Mouse (Mus musculus): ENCODE measurements around the gene Nt5c2. TPM values are rescaled to one million over a fixed set of nuclear protein-coding genes. Genes with fewer than 3 reads are reported as not detected.

Gene Nt5c2
- polyA plus RNA-seq, 1 experiment, result 10.2 TPM

DNA sequence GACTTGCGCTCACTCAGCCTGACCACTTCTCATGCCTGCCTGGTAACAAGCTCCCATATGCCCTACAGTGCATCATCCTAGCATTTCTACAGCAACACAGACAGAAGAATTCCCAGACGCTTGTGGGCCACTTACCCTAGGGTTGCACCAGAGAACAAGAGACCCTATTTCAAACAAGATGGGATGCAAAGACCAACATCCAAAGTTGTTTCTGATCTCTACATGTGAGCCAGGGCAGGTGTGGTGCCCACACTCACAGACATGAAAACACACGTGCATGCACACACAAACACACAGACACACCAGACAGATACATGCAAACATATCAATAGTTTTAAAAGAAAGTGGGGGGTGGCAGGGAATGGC lies 24.8 kb downstream of the Nt5c2 start:
- H3K4me1 ChIP-seq (ENCODE audit: control insufficient read depth, insufficient read depth, insufficient read length), result peaks cover 5% of the 10 kb centered on the region; the same call in 1 of the 2 replicates
- H3K4me3 ChIP-seq (ENCODE audit: extremely low read depth, insufficient read depth, insufficient read length), result no peak overlapping the region
- 86% methylated on average over 3 of the region's 3 CpGs for WGBS
- no peaks in the 10 kb centered on the region for H3K36me3 ChIP-seq (ENCODE audit: control insufficient read depth, insufficient read depth, low read length)
- no peak overlapping the region for H3K27ac ChIP-seq (ENCODE audit: insufficient read depth, low read length)
- DNase-seq (ENCODE audit: low read depth in 1 of 2, low spot score in 2 of 2), result no peak
- no peak for TF ChIP-seq POLR2A (IDR thresholded peaks at IDR 0.05; ENCODE audit: low read depth, low read length)
- TF ChIP-seq CTCF (IDR thresholded peaks at IDR 0.05; ENCODE audit: extremely low read depth, insufficient read depth, insufficient read length, insufficient replicate concordance), result no peak
- no peaks in the 10 kb centered on the region for H3K27me3 ChIP-seq (ENCODE audit: control insufficient read depth, insufficient read depth, low read length)

DNA sequence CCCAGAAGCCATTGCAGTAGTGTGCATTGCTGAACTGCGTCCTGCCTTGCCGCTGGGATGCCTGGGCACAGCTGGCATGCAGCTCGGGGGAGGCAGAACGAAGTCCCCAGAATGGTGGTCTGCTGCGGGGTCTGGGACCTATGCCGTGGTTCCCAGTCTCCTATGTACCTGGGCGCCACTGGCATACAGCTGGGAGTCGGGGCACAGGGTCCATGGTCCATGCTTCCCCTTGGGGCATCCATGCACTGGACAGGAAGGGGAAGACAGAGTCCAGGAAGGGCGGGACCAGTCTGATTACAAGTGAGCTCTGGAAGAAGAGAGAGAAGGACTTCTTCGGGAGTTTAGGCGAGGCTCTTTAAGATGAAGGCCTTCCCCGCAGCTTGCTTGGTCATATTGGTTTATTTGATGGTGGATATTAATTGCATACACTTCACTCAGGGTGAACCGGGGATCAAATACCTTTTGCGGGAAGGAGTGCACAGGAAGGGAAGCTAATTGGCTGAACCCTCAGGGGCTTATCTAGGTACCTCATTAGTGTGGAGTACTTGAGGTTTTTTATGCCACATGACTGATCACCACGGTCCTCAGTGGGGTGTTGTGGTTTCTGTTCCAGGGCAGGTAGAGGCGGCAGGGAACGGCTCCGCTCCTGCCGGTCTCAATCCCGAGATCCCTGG lies 25.3 kb downstream of the Nt5c2 start:
- no peak overlapping the region for H3K27ac ChIP-seq (ENCODE audit: insufficient read depth, low read length)
- no peaks in the 10 kb centered on the region for H3K27me3 ChIP-seq (ENCODE audit: control insufficient read depth, insufficient read depth, low read length)
- 73% methylated on average over 20 of the region's 20 CpGs for WGBS
- peaks cover 5% of the 10 kb centered on the region; the same call in 1 of the 2 replicates for H3K4me1 ChIP-seq (ENCODE audit: control insufficient read depth, insufficient read depth, insufficient read length)
- TF ChIP-seq CTCF (IDR thresholded peaks at IDR 0.05; ENCODE audit: extremely low read depth, insufficient read depth, insufficient read length, insufficient replicate concordance) (no peak), POLR2A (IDR thresholded peaks at IDR 0.05; ENCODE audit: low read depth, low read length) (no peak)
- H3K4me3 ChIP-seq (ENCODE audit: extremely low read depth, insufficient read depth, insufficient read length), result no peak overlapping the region
- no peaks in the 10 kb centered on the region for H3K36me3 ChIP-seq (ENCODE audit: control insufficient read depth, insufficient read depth, low read length)
- DNase-seq (ENCODE audit: low read depth in 1 of 2, low spot score in 2 of 2), result no peak

DNA sequence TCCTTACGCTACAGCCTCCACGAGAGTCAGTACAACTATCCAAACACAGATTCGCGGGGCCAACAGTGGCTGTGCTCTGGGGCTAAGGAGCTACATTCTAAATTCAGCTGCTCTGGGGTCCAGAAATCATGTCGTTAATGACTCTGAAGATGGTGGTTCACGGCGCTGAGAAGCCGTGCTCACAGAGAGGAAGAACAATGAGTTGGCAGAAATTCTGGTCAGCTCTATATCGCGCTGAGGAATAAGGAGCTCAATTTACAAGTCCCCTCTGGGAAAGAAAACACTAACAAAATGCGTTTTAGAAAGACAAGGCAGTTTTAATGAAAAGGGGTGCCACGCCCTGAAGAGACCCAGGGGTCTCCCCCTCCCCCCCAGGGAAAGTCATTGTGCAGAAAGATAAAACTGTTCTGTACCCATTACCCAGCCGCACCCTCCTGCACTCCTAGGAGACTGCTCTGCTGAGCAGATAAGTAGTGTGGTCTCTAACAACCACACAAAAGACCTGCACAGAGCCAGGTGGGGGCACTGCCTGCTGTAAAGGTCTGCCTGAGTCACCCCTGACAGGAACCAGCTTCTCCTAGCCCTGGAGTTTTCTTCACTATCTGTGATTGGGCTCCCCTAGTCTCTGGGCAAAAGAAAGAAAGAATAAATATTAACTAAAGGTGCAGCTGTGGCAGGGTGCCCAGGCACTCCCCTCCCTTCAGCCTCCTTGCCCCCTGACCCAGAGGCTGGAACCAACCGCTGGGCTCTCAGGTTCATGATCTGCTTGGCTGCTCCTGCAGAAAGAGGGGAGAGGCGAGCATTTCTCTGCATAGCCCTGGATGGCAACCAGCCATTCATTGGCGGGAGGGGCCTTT lies 26.5 kb downstream of the Nt5c2 start:
- Histone ChIP-seq H3K27me3 (ENCODE audit: control insufficient read depth, insufficient read depth, low read length) (no peaks in the 10 kb centered on the region), H3K4me1 (ENCODE audit: control insufficient read depth, insufficient read depth, insufficient read length) (peaks cover 8% of the 10 kb centered on the region; the same call in 1 of the 2 replicates), H3K27ac (ENCODE audit: insufficient read depth, low read length) (peak overlapping the region; percentile 49; the same call in 1 of the 2 replicates), H3K4me3 (ENCODE audit: extremely low read depth, insufficient read depth, insufficient read length) (peak overlapping the region; percentile 46; the same call in 1 of the 2 replicates), H3K36me3 (ENCODE audit: control insufficient read depth, insufficient read depth, low read length) (no peaks in the 10 kb centered on the region)
- DNase-seq (ENCODE audit: low read depth in 1 of 2, low spot score in 2 of 2), result no peak
- WGBS, result 13% methylated on average over 16 of the region's 16 CpGs
- TF ChIP-seq CTCF (IDR thresholded peaks at IDR 0.05; ENCODE audit: extremely low read depth, insufficient read depth, insufficient read length, insufficient replicate concordance) (no peak), POLR2A (IDR thresholded peaks at IDR 0.05; ENCODE audit: low read depth, low read length) (no peak)

DNA sequence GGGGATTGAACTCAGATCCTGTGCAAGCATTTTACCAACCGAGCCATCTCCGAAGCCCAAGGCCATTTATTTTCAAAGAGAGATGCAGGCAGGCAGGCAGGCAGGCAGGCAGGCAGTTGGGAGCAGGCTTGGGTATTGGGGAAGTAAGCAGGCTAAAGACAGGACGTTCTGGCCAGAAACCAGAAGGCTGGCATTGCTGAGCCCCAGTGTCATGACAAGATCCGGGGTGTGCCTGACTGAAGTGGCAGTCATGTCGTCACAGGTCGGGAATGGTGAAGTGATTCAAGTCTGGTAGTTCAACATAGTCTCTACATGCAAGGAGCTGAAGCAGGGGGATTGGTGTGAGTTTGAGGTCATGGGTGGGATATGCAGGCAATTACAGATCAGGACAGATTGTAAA lies 27.3 kb downstream of the Nt5c2 start:
- DNase-seq (ENCODE audit: low read depth in 1 of 2, low spot score in 2 of 2), result no peak
- 31% methylated on average over 6 of the region's 6 CpGs for WGBS
- no peak overlapping the region for H3K27ac ChIP-seq (ENCODE audit: insufficient read depth, low read length)
- TF ChIP-seq POLR2A (IDR thresholded peaks at IDR 0.05; ENCODE audit: low read depth, low read length) (no peak), CTCF (IDR thresholded peaks at IDR 0.05; ENCODE audit: extremely low read depth, insufficient read depth, insufficient read length, insufficient replicate concordance) (no peak)
- no peaks in the 10 kb centered on the region for H3K27me3 ChIP-seq (ENCODE audit: control insufficient read depth, insufficient read depth, low read length)
- H3K4me3 ChIP-seq (ENCODE audit: extremely low read depth, insufficient read depth, insufficient read length), result no peak overlapping the region
- peaks cover 8% of the 10 kb centered on the region; the same call in 1 of the 2 replicates for H3K4me1 ChIP-seq (ENCODE audit: control insufficient read depth, insufficient read depth, insufficient read length)
- H3K36me3 ChIP-seq (ENCODE audit: control insufficient read depth, insufficient read depth, low read length), result no peaks in the 10 kb centered on the region

DNA sequence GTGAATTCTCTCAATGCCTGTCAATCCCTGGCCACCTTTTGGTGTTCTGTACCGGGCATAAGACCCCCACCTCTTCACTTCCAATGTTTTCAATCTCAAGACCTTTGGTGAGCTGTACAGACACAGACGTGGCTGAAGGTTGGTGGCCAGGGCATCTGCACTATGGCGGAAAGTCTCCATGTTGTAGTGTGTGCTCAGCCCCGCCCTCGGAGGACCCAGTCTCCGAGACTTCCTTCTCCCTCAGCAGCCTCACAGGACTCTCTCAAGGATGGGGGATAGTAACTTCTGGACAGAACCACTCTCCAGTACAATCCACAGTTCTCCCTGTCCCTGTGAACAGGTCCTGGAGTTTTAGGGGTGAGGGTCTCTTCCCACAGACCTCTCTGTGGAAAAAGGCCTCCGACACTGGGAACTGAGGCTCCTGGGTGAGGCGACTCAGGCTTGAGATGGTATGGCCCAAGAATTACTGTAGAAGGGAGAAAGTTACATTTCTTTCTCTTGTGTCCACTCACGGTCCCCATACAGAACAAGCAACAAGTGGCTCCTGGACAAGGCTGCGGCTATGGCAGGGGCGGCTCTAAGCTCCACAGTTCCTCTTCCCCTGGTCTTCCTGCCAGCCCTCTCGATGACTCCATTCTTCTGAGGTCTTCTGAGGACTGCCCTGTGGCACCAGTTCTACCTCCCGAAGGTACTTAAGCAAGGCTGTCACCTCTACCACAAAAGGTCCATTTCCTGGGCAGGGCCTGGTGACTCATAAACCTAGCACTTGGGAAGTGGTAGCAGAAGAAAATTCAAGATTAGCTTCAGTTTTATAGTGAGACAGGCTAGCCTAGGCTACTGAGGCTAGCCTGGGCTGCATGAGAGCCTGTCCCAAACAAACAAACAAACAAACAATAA lies 30.0 kb downstream of the Nt5c2 start:
- no peak for DNase-seq (ENCODE audit: low read depth in 1 of 2, low spot score in 2 of 2)
- H3K36me3 ChIP-seq (ENCODE audit: control insufficient read depth, insufficient read depth, low read length), result no peaks in the 10 kb centered on the region
- H3K4me1 ChIP-seq (ENCODE audit: control insufficient read depth, insufficient read depth, insufficient read length), result peaks cover 8% of the 10 kb centered on the region; the same call in 1 of the 2 replicates
- no peaks in the 10 kb centered on the region for H3K27me3 ChIP-seq (ENCODE audit: control insufficient read depth, insufficient read depth, low read length)
- no peak overlapping the region for H3K27ac ChIP-seq (ENCODE audit: insufficient read depth, low read length)
- no peak overlapping the region for H3K4me3 ChIP-seq (ENCODE audit: extremely low read depth, insufficient read depth, insufficient read length)
- no peak for TF ChIP-seq POLR2A (IDR thresholded peaks at IDR 0.05; ENCODE audit: low read depth, low read length)
- TF ChIP-seq CTCF (IDR thresholded peaks at IDR 0.05; ENCODE audit: extremely low read depth, insufficient read depth, insufficient read length, insufficient replicate concordance), result no peak
- WGBS, result 61% methylated on average over 13 of the region's 13 CpGs

DNA sequence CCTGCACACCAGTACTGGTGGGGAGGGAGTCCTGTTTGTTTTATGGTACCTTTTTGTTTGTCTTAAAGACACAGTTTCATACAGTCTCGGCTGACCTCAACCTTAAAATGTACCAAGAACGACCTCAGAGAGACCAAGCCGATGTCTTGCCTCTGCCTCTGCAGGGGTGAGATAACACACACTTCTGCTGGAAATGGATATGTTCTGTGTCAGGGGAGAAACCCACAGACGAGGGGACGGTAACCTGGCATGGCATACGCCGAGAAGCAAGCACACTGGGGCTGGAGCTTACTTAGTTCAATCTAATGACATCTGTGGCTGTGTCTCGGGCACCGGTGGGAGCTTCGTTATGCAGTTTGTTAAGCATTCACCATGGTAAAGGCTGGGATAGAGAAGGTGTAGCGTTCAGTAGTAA lies 31.0 kb downstream of the Nt5c2 start:
- no peaks in the 10 kb centered on the region for H3K27me3 ChIP-seq (ENCODE audit: control insufficient read depth, insufficient read depth, low read length)
- DNase-seq (ENCODE audit: low read depth in 1 of 2, low spot score in 2 of 2), result no peak
- 37% methylated on average over 11 of the region's 11 CpGs for WGBS
- H3K27ac ChIP-seq (ENCODE audit: insufficient read depth, low read length), result no peak overlapping the region
- TF ChIP-seq CTCF (IDR thresholded peaks at IDR 0.05; ENCODE audit: extremely low read depth, insufficient read depth, insufficient read length, insufficient replicate concordance) (no peak), POLR2A (IDR thresholded peaks at IDR 0.05; ENCODE audit: low read depth, low read length) (no peak)
- no peak overlapping the region for H3K4me3 ChIP-seq (ENCODE audit: extremely low read depth, insufficient read depth, insufficient read length)
- H3K4me1 ChIP-seq (ENCODE audit: control insufficient read depth, insufficient read depth, insufficient read length), result peaks cover 8% of the 10 kb centered on the region; the same call in 1 of the 2 replicates
- H3K36me3 ChIP-seq (ENCODE audit: control insufficient read depth, insufficient read depth, low read length), result no peaks in the 10 kb centered on the region

All from spleen, adult 2 months (tissue).